Mouse (Mus musculus) megakaryocyte, embryonic 14.5 days (primary cell): ENCODE measurements at regions not wholly inside any gene's neighbourhood (a gene's known extent, or its start where the extent isn't known, plus 50 kb on each side); places are given as distances from the start of the nearest gene placed in this dataset.

Experiments
- FLI1 ChIP-seq: IDR thresholded peaks from 2 replicates; pipeline ENCODE4 v1.6.1; 2012; ENCODE audit warnings: low read length, inconsistent platforms, mixed read lengths
- GATA1 ChIP-seq: IDR thresholded peaks from 3 replicates; pipeline ENCODE4 v1.6.1; 2012; ENCODE audit warnings: mixed read lengths, low read length, inconsistent platforms, borderline replicate concordance

GRCm38 (mm10) chr9:71408946-71409345 lies 76.8 kb downstream of the Polr2m start:
- TF ChIP-seq FLI1, result no peak
- no peak for TF ChIP-seq GATA1
